Mouse (Mus musculus): ENCODE data around the gene Ndufa12.

Gene Ndufa12

DNA sequence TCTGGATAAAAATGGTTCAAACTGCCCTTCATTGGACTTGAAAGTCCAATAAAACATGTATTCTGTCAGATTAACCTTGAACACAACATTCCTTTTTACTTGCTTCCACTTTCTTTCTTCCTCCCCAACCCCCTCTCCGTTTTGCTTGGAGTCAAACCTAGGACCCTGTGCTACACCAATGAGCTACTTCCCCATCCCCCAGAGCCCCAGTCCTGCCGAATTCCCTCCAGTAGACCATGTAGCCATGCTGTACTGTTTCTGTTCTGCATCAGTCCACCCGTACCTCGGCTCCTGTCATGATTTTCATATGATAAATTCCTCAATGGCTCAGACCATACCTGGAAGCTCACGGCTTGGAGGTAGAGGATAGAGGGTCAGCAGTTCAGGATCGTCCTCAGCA, 32.5 kb downstream of the Ndufa12 start:
- no peak for DNase-seq

DNA sequence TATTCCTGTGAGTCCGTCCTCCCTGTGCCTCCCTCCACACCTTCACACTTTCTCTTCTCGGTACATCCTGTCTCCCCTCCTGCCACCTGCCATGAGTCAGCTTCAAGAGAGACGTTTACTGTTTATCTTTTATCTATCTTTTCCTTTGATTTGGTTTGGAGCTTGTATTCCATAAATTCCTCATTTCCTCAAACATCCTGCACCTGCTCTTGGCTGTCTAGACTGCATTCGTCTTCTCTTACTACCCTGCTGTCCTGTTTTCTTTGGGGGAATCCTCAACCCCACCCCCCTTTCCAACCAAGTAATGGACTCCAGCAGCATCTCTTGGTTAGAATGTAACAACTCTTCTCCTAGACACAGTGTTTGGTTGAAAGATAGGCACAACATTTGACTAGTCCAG, 36.7 kb downstream of the Ndufa12 start:
- DNase-seq, result no peak

DNA sequence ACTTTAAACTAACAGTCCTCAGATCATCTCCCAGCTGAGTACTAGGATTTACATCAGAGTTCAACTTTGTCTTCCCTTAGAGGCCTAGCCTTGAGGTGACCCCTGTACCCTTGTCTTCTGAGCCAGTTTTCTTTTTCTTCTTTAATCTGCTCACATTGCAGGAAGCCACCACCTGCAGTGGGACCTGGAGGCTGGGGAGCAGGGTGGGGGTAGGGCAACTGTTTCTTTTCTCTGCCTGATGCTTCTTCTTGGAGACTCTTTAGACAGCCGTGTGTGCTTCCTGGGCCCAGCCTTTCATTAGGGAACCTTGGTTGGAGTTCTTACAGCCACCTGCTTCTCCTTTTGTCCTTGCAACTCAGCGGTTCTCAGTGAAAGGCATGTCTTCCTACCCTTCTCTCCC, 42.8 kb downstream of the Ndufa12 start:
- DNase-seq, result no peak

DNA sequence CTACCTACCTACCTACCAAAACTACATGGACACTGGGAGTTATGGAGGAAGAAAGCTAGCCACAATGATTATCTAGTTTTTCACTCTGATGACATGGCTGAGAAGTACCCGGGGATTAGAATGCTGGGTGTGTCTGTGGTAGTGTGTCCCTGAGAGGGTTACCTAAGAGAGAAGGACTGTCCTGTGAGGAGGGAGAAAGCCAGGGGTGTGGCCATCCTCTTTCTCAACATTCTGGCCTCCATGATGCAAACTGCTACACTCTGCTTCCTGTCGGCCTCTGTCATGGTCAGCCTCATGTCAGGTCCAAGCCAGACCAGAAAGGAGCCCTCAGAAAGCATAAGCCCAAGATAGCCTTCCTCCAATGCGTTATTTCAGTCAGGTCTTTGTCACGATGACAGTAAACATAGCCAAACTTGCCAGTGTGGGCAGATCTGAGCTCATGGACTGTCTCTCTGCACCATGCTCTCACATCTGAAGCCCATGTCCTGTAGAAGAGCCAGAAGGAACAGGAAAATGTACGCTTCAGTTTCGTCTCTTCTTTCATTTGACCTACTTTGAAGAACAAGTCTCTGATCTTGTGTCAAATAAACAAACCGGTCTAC, 49.3 kb downstream of the Ndufa12 start:
- no peak for DNase-seq

DNA sequence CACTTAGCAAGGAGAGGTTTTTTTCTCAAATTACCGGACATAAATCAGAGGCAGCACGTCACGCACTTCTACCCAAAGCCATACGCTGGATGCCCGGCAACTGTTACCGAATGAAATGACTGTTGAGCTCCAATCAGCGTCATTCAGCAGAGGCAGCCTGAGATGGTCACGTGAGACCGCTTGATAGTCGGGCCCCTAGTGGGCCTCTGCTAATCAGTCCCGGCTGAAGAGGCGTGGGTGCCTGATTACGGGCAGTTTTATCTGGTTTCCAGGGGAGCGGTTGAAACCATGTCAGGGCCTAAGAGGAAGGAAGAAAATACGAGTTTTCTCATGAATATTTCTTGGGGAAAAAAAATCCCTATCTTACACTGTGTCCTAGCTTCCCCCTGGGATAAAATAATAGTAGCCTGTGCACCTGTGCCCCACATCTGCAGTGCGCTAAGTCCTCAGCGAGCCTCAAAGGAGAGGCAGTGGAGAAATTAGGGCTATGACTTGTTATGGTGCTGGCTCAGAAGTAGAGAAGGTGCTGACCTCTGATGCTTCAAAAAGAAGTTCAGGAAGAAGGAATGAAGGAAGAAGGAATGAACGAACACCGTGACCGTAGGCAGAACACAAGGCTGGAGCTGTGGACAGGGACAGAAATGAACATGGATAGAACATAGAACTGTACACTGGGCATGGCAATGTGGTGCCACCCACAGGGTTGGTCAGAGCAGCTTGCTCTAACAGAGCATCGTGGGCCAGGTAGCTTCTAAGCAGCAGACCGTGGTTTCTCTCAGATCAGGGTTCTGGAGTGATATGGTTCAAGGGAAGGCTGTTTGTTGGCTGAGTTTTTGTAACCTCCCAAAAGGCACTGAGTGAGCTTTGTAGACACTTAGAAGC, 51.3 kb downstream of the Ndufa12 start:
- no peak for DNase-seq

DNA sequence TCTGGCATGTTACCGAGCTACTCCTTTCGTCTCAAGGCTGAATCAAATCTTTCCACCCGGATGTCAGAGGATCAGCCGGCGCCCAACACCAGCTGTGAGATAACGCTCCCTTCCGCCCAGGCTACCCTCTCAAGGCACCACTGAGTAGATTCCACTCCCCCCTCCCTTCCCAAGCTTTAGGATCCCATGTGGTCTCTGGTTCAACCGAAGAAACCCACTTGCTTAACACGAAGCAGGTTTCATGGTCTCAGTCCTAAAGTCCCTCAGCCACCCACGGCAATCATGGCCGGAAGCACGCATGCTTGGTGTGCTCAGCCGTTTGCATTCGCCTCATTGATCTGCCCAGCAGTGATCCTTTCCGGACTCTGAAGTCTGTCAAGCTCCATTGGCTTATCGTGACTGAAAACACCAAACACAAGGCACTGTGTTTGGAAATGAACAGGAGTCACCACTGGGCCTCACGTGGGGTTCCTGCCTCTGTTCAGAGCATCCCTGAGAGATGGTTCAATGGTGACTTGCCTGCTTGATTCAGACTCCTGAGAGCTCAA, 54.8 kb downstream of the Ndufa12 start:
- DNase-seq, result no peak

DNA sequence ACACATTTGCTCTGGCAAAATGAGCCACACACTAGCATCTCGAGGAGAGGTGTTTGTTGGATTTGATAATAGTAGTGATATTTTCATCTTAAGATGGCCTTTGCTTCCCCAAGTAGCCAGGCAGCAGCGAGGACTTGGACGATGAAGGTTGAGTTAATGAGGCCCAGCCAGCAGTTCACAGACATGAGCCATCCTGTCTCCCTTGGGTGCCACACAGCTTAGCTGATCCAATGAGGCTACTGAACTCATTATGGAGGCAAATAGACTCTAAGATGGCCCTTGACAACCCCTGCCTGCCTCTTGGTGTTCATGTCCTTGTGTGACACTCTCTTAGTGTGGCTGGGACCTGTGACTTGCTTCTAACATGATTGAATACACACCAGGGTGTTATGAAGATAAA, 56.2 kb downstream of the Ndufa12 start:
- no peak for DNase-seq

DNA sequence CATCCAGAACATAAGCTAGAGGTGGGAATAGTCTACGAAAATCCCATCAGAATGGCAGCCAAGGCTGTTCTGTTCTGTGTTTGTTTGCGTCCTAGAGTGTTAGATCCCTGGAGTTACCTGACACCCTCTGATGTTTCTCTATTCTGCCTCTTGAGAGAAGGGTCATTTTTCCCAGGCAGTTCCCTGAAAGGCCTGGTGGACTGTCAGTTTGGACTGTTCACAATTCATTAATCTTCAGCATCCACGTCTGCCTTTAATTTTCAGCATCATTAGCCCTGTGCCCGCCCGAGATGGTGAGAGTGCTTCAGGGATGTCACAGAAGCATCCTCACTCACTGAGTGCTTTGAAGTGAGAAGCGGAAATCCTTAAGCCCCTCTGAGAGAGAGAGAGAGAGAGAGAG, 57.2 kb downstream of the Ndufa12 start:
- DNase-seq, result no peak

DNA sequence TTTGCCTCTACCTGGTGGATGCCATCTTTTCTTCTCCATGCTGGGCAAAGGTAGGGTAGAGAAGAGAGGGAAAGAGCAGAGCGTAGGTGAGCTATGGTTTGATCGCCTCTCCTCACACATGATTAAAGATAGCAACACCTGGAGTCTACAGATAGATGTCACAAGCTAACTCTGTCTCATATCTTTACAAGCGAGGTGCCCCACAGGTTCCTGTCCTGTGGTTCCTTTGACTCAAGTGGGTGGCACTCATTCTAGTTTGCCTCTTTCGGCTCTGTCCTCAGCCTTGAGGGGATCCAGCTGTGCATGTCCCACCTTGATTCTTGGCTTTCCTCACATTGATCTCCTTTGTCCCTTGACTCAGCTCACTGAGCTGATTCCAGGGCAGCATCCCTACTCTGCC, 58.0 kb downstream of the Ndufa12 start:
- no peak for DNase-seq

DNA sequence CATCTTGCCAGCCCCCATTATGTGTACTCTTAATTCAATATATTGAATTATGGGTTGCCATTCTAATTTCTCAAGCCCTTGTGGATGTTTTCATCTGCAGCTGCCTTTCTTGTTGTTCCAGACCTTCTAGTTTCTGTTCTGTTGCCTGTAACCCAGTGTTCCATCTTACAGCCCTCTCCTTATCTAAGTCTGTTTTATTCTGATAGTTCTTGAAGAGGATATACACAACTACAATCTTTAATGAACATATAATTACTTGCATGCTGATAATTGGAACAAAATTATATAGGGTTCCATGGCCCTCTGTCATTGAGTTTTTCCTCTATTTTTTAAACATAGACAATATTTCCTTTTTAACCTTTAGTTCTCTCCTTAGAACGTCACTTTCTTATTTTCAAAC, 62.0 kb downstream of the Ndufa12 start:
- DNase-seq, result no peak

DNA sequence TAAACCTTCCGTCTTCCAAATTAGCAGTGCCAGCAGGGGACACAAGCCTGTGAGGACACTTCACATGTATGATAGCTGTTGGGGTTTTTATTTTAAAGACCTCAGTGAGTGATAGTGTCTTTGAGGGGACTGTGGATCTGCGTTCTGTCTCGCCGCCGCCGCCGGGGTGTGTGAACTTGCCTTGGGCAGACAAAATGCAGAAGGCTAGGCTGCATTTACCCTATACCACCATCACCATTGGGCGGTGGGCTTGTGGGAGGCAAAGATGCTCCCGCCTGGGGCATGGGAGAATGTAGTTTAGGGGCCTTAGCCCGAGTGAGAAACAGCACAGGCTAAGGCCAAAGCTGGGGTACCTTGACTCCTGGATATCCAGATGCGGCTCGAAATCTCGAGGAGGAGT, 64.1 kb downstream of the Ndufa12 start:
- no peak for DNase-seq

DNA sequence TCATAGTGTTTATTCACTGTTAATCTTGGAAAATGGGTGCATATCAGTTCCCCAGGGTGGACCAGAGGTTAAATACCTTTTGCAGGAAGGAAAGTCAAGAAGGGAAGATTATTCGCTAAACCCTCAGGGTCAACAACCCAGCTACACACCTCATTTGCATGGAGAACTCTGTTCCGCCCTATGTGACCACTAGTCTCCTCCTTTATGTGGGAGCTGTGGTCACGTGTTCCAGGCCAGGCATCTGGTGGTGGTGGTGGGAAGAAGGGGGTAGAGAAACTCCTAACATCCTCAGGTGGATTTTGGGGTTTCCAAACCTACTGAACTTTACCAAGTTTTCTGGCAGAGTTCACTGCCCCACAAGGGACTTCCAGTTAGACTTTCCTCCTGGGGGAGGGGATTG, 64.7 kb downstream of the Ndufa12 start:
- no peak for DNase-seq

DNA sequence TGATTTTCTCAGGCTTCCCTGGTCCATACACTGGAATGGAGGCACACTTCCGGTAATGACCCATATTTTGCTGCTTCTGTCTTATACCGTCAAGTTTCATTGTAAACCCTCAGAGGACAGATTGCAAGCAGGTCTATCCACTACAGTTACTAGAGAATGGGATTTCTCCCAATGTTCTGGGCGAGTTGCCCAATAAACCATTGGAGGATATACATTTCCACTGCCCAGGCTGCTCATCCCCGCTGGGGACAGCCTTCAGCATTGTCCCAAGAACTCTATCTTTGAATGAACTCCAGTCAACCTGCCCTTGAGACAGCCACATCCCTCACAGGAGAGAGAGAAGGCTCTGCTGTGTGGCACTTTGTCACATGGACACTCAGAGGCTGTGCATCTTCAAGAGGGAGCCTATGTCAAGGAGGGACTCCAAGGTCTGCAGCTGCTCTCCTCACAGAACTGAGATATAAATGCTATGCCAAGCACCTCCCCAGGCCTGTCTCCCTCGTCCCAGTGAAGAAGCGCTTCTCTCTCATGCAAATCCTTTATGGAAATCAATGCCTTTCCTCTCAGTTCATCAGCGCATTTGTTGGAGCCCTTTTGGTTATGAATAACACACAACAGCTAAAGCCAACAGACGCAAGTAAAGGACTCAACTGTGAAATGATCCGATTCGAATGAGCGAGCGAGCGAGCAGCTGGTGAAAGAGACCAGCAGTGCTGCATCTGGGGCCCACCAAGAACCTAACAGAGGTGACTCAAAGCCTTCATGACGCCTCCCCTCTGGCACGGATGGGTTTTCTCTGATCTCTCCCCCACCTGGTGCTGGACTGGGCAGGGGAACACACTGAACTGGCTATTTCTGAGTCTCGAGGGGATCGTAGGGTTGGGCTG, 67.4 kb downstream of the Ndufa12 start:
- no peak for DNase-seq

Measured in kidney, adult 11 months (tissue).